In the genomic region with DNA sequence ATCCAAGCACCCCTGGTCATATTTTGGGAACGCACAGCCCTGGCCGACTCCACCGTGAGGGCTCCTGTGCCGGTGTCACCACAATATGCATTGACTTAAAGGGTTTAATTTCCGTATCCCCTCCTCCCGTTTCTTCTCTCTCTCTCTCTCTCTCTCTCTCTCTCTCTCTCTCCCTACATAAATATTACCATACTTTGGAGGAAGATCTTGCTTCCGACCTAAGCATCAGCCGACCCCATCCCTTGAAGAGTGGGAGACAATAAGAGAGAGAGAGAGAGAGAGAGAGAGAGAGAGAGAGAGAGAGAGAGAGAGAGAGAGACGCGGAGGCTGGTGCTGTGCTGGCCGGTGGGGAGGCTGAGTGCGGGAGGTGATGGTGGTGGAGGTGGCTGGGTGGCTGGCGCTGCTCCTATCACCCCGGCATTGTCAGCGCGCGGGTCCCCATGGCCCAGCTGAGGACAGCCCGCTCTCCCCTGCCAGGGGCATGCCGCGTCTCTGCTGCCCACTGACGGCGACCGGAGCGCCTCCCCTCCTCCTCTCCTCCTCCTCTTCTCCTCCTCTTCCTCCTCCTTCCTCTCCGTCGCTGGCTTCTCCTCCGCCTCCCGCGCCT, we compare ENCODE assay signal across 8 mouse cellular contexts. TPM values are rescaled to one million over a fixed set of nuclear protein-coding genes. Genes with fewer than 3 reads are reported as not detected.
DNase-seq lines count a peak whose midpoint lies in the region; ATAC-seq lines count a peak whose summit lies in the region.

A gene (minus strand): TSS at position 163 of the 607 bp plus-strand sequence.

- peaks cover 12% of the 10 kb centered on the region; the same call in 1 of the 2 replicates for H3K4me1 ChIP-seq in heart, embryonic 11.5 days (ENCODE audit: control insufficient read depth, insufficient read depth, low read length)
- H3K4me1 ChIP-seq in forebrain, embryonic 13.5 days = peaks cover 31% of the 10 kb centered on the region
- H3K4me1 ChIP-seq in midbrain, embryonic 10.5 days = peaks cover 31% of the 10 kb centered on the region

- H3K4me3 ChIP-seq in heart, embryonic 11.5 days (ENCODE audit: low read depth, low read length) = peak within 1 kb of the TSS; percentile 61
- peak within 1 kb of the TSS; percentile 68 for H3K4me3 ChIP-seq in forebrain, embryonic 13.5 days
- peak within 1 kb of the TSS; percentile 77 for H3K4me3 ChIP-seq in midbrain, embryonic 10.5 days

- H3K9ac ChIP-seq in heart, embryonic 11.5 days (ENCODE audit: low read depth, low read length) = no peak within 1 kb of the TSS
- H3K9ac ChIP-seq in forebrain, embryonic 13.5 days = peak within 1 kb of the TSS; percentile 75

- no peaks in the 10 kb centered on the region for H3K9me3 ChIP-seq in heart, embryonic 11.5 days (replicated peaks; ENCODE audit: control insufficient read depth, low read length)
- no peaks in the 10 kb centered on the region for H3K9me3 ChIP-seq in forebrain, embryonic 13.5 days (replicated peaks)
- H3K9me3 ChIP-seq in midbrain, embryonic 10.5 days (replicated peaks) = no peaks in the 10 kb centered on the region

- peaks cover 41% of the 10 kb centered on the region for H3K27me3 ChIP-seq in heart, embryonic 11.5 days (ENCODE audit: control insufficient read depth, insufficient read depth, low read length)
- H3K27me3 ChIP-seq in forebrain, embryonic 13.5 days = peaks cover 26% of the 10 kb centered on the region
- peaks cover 53% of the 10 kb centered on the region for H3K27me3 ChIP-seq in midbrain, embryonic 10.5 days (ENCODE audit: low read depth, poor library complexity, severe bottlenecking)

- DNase-seq in heart, postnatal 10 days = no peak
- peak; percentile 13 for DNase-seq in ZHBTc4 (ENCODE audit: low read depth, low spot score)
- DNase-seq in layer of hippocampus, adult 9-11 months = peak; percentile 48
- DNase-seq in midbrain, embryonic 10.5 days (ENCODE audit: low spot score) = no peak
- DNase-seq in gastrocnemius, postnatal 14 days = no peak

- H3K27ac ChIP-seq in heart, embryonic 11.5 days (ENCODE audit: low read depth, low read length) = no peak within 1 kb of the TSS
- peak within 1 kb of the TSS; percentile 73 for H3K27ac ChIP-seq in forebrain, embryonic 13.5 days
- peak within 1 kb of the TSS; percentile 83 for H3K27ac ChIP-seq in midbrain, embryonic 10.5 days (replicated peaks)

- WGBS in heart, embryonic 11.5 days (ENCODE audit: insufficient replicate concordance) = 0% methylated on average over 19 of the region's 29 CpGs
- WGBS in forebrain, embryonic 13.5 days = under 1% methylated on average over 26 of the region's 29 CpGs
- 1% methylated on average over 20 of the region's 29 CpGs for WGBS in midbrain, embryonic 10.5 days

- intact Hi-C loops in heart, postnatal 10 days (cut with DNase I) = no loop called here
- intact Hi-C loops in gastrocnemius, postnatal 14 days (cut with DNase I; ENCODE audit: low total_unique reads) = no loop called here

- H3K4me2 ChIP-seq in heart, embryonic 11.5 days = peak within 1 kb of the TSS; percentile 89
- H3K4me2 ChIP-seq in forebrain, embryonic 13.5 days = peak within 1 kb of the TSS; percentile 91

- no peaks in the 10 kb centered on the region for H3K36me3 ChIP-seq in heart, embryonic 11.5 days (ENCODE audit: control insufficient read depth, insufficient read depth, low read length)
- H3K36me3 ChIP-seq in forebrain, embryonic 13.5 days (ENCODE audit: poor library complexity, severe bottlenecking) = no peaks in the 10 kb centered on the region
- H3K36me3 ChIP-seq in midbrain, embryonic 10.5 days = no peaks in the 10 kb centered on the region

- peak; percentile 63; the same call in 1 of the 2 replicates for ATAC-seq in heart, embryonic 11.5 days (replicated peaks; ENCODE audit: insufficient number of reproducible peaks, low FRiP score, low TSS enrichment)
- peak; percentile 73 for ATAC-seq in forebrain, embryonic 13.5 days
- ATAC-seq in megakaryocyte progenitor cell, adult 5-6 weeks (replicated peaks; ENCODE audit: poor library complexity) = no peak

RNA-seq across cellular contexts. Expression of the gene that starts here (rescaled TPM):
- 0.49 and 0.59 TPM in 2 replicates for polyA plus RNA-seq in heart, embryonic 11.5 days (2014; fragmentation: Nextera tagmentation; extraction: Ambion mirVana)
- not detected for total RNA-seq in heart, postnatal 10 days (2021)
- 10.3 and 10.4 TPM in 2 replicates for polyA plus RNA-seq in forebrain, embryonic 13.5 days (2015; fragmentation: Nextera tagmentation; extraction: Ambion mirVana)
- 1.8 and 2.8 TPM in 2 replicates for polyA plus RNA-seq in midbrain, embryonic 10.5 days (2016; fragmentation: Nextera tagmentation; extraction: Ambion mirVana)
- not detected in 2 replicates for total RNA-seq in megakaryocyte progenitor cell, adult 5-6 weeks (2015)
- total RNA-seq in megakaryocyte progenitor cell, adult 5-6 weeks (2017) = not detected in 2 replicates
- under 1 TPM; 0.45 to 0.58 TPM for total RNA-seq in gastrocnemius, postnatal 14 days (2021)

Comparison
In these comparisons a context has a peak if more than half of its experiments do, and no peak if none do; other contexts are left out.
1. Peak in ATAC-seq, H3K4me3 ChIP-seq and H3K4me2 ChIP-seq in heart, embryonic 11.5 days; RNA of the gene not detected or under 1 TPM.
2. DNase-seq: peak in ZHBTc4 (single experiment) and layer of hippocampus, adult 9-11 months (single experiment); none in heart, postnatal 10 days (0 of 2), midbrain, embryonic 10.5 days (single experiment) and gastrocnemius, postnatal 14 days (single experiment).
3. Peak in every context shown above with its lines, with median percentiles within 50 percentile points of each other: H3K4me3 ChIP-seq.